Mouse (Mus musculus) stomach, postnatal 0 days (tissue): ENCODE measurements around the gene Tubb2a. TPM values are rescaled to one million over a fixed set of nuclear protein-coding genes. Genes with fewer than 3 reads are reported as not detected.

Experiments used
- ATAC-seq: fragments of 200-750 bp; cut with Nextera tagmentation; 2 replicates; pipeline ENCODE4 v1.8.0; 2017; ENCODE audit not compliant: low FRiP score, low TSS enrichment
- DNase-seq: peaks from one replicate; pipeline ENCODE4 v3.0.0-alpha.2; 2016; ENCODE audit warnings: low spot score
- H3K27ac ChIP-seq: fragments of 300-500 bp; sonication (generic); replicated peaks from 2 replicates; pipeline ENCODE4 v1.5.1; 2014; ENCODE audit warnings: mild to moderate bottlenecking, control low read depth
- H3K27me3 ChIP-seq: fragments of 300-500 bp; sonication (generic); 2 replicates; pipeline ENCODE4 v1.6.1; 2014; ENCODE audit warnings: low read length; ENCODE audit not compliant: control insufficient read depth, insufficient read depth
- H3K36me3 ChIP-seq: fragments of 300-500 bp; sonication (generic); 2 replicates; pipeline ENCODE4 v1.6.1; 2014; ENCODE audit warnings: low read length, mixed read lengths; ENCODE audit not compliant: control insufficient read depth, insufficient read depth
- H3K4me1 ChIP-seq: fragments of 300-500 bp; sonication (generic); replicated peaks from 2 replicates; pipeline ENCODE4 v1.6.1; 2014; ENCODE audit warnings: antibody characterized with exemption; ENCODE audit not compliant: control insufficient read depth, insufficient read depth
- H3K4me2 ChIP-seq: fragments of 300-500 bp; sonication (generic); replicated peaks from 2 replicates; pipeline ENCODE4 v1.6.1; 2014; ENCODE audit warnings: low read depth, mild to moderate bottlenecking, control low read depth, moderate library complexity
- H3K4me3 ChIP-seq: fragments of 300-500 bp; sonication (generic); 2 replicates; pipeline ENCODE4 v1.5.1; 2014; ENCODE audit warnings: low read depth, low read length, control low read depth
- H3K9ac ChIP-seq: fragments of 300-500 bp; sonication (generic); 2 replicates; pipeline ENCODE4 v1.6.1; 2014; ENCODE audit warnings: mild to moderate bottlenecking, low read length, control low read depth, mixed read lengths
- H3K9me3 ChIP-seq: fragments of 300-500 bp; sonication (generic); 2 replicates; pipeline ENCODE4 v1.6.1; 2016; ENCODE audit warnings: low read length; ENCODE audit not compliant: control insufficient read depth
- CTCF ChIP-seq: IDR thresholded peaks from 2 replicates; pipeline ENCODE4 v1.5.1; 2016; ENCODE audit warnings: antibody characterized with exemption, low read depth, mild to moderate bottlenecking, moderate library complexity
- EP300 ChIP-seq: optimal IDR thresholded peaks from 2 replicates; pipeline ENCODE3; 2016; ENCODE audit warnings: antibody characterized with exemption
- WGBS: fragments of 180-500 bp; shearing (Covaris S2); extraction: QIAGEN DNeasy Blood & Tissue Kit; methylation state at CpG from one replicate; pipeline ENCODE4 v1.1.7; 2014; 5-methylcytosine and 5-hydroxymethylcytosine counted together
- polyA plus RNA-seq: library from polyadenylated mRNA; unstranded; fragments of >200 nt; fragmentation: Nextera tagmentation; extraction: Ambion mirVana; gene quantifications from 2 replicates; pipeline ENCODE4 v1.2.1, GENCODE M21; 2015

Tubb2a gene
- polyA plus RNA-seq, 1 experiment from 2014 or later, result 196 TPM

DNA sequence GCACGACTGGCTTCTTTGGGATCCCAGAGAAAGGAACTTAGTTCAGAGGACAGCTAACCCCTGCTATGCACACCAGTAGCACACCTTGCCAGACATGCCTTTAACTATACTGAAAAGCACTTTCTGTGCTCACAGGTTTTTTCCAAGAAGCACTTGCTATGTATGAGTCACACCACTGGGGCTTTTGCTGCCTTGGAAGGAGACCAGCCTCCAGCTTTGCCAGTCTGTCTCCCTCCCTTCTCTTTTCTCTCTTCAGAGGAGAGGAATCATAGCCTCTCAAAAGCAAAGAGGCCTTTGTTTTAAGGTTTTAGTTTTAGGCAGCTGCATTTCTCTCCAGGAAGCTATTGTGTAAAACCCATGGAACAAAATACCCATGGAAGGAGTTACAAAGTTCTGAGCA lies 11.5 kb downstream of the Tubb2a start:
- H3K4me2 ChIP-seq, result no peak overlapping the region
- ATAC-seq, result no peak
- H3K4me1 ChIP-seq, result no peaks in the 10 kb centered on the region
- TF ChIP-seq CTCF, result 0 out of 2 replicates have a peak, but pooled peaks have one; percentile 13
- no peak for TF ChIP-seq EP300
- H3K36me3 ChIP-seq, result 0 out of 2 replicates have a peak, but pooled peaks cover 2% of the 10 kb centered on the region
- no peak overlapping the region for H3K4me3 ChIP-seq
- DNase-seq, result no peak
- 50% methylated on average over 1 of the region's 1 CpGs for WGBS
- no peaks in the 10 kb centered on the region for H3K27me3 ChIP-seq
- H3K9ac ChIP-seq, result no peak overlapping the region
- no peak overlapping the region for H3K27ac ChIP-seq
- no peaks in the 10 kb centered on the region for H3K9me3 ChIP-seq

DNA sequence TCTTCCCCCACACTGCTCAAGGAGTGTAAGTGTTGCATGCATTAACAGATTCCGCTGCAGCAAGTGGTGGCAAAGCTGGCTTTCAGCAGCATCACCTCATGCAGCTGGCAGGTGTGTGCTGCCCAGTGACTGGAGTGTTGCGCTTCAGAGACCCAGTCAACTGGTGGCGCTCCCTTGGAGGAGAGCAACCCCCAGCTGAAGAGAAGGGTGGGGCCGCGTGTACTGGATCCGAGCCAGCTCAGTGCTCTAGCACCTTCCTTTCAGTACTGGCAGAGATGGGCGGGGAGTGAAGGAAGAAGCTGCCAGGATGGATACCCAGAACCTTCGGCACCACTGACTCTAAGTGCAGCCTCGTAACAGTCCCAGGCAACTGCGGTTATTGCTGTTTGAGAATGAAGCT lies 15.3 kb downstream of the Tubb2a start:
- DNase-seq (peak; percentile 40), ATAC-seq (0 out of 2 replicates have a peak, but pooled peaks have one; percentile 38)
- Histone ChIP-seq H3K9me3 (no peaks in the 10 kb centered on the region), H3K27ac (no peak overlapping the region), H3K36me3 (0 out of 2 replicates have a peak, but pooled peaks cover 2% of the 10 kb centered on the region), H3K27me3 (no peaks in the 10 kb centered on the region), H3K4me3 (no peak overlapping the region), H3K4me2 (no peak overlapping the region), H3K9ac (no peak overlapping the region), H3K4me1 (no peaks in the 10 kb centered on the region)
- TF ChIP-seq CTCF, result no peak
- no peak for TF ChIP-seq EP300
- 72% methylated on average over 10 of the region's 10 CpGs for WGBS

DNA sequence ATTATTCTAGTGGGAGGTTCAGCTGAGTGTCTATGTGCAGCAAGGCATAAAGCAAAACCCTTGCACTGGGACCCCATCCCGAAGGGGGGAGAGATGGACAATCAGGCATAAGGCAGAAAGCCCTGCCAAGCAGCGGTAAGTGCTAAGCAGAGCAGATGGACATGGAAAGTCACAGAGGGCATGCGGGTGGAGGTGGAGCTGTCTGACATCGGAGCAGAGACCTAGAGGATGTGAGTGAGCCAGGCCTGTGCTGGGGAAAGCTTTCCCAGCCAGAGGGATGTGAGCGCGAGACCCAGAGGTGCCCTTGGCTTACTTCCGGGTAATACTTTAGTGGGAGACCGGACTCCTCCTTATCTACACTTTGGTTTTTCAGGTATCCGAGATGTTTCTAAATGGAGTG lies 17.7 kb downstream of the Tubb2a start:
- Histone ChIP-seq H3K27me3 (no peaks in the 10 kb centered on the region), H3K9me3 (no peaks in the 10 kb centered on the region), H3K4me1 (no peaks in the 10 kb centered on the region), H3K4me3 (no peak overlapping the region), H3K36me3 (peaks cover 2% of the 10 kb centered on the region; the same call in 1 of the 2 replicates), H3K4me2 (no peak overlapping the region), H3K9ac (no peak overlapping the region), H3K27ac (no peak overlapping the region)
- ATAC-seq (no peak), DNase-seq (no peak)
- TF ChIP-seq EP300 (no peak), CTCF (no peak)
- 85% methylated on average over 9 of the region's 9 CpGs for WGBS

DNA sequence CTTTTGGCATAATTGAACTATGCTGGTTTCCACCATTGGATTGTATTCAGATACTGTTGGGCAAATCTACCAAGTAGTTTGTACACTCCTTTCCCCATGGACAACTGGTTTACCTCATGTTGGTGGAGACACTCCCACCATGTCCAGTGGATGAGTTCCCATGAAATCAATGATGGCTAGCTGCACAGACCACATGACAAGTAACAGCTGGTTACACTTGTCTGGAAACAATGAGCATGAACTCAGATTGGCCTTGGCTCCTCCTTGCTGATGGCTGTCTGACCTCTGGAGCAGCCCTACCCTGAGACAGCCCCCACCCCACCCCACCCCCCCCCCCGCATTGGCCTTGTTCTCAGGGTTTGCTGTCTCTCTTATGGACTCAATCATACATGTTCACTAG lies 20.6 kb downstream of the Tubb2a start:
- Histone ChIP-seq H3K9ac (no peak overlapping the region), H3K4me1 (no peaks in the 10 kb centered on the region), H3K4me2 (no peak overlapping the region), H3K36me3 (no peaks in the 10 kb centered on the region; the same call in 1 of the 2 replicates), H3K27me3 (no peaks in the 10 kb centered on the region), H3K9me3 (no peaks in the 10 kb centered on the region), H3K27ac (no peak overlapping the region), H3K4me3 (no peak overlapping the region)
- no peak for DNase-seq
- WGBS, result 75% methylated on average over 1 of the region's 1 CpGs
- ATAC-seq, result no peak
- TF ChIP-seq CTCF (no peak), EP300 (no peak)

DNA sequence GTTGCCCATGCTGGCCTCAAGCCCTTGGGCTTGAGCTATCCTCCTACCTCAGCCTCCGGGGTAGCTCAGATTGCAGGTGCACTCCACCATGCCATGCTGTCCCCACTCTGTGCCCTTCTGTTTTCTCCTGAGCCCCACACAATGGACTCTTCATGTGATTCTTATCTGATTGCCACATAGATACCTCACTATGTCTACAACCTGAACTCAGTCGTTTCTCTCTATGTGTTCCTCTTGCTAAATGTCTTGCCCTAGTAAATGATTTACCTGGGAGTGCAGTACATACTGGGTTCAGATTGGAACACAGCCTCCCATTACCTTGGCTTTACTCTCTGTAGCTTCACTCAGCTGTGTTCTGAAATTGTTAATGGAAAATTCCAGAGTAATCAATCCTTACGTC lies 22.8 kb downstream of the Tubb2a start:
- no peak overlapping the region for H3K4me3 ChIP-seq
- H3K36me3 ChIP-seq, result peaks cover 3% of the 10 kb centered on the region; the same call in 1 of the 2 replicates
- 77% methylated on average over 3 of the region's 3 CpGs for WGBS
- H3K27ac ChIP-seq, result no peak overlapping the region
- no peaks in the 10 kb centered on the region for H3K27me3 ChIP-seq
- DNase-seq, result no peak
- no peaks in the 10 kb centered on the region for H3K4me1 ChIP-seq
- no peak for TF ChIP-seq EP300
- TF ChIP-seq CTCF, result no peak
- no peak overlapping the region for H3K9ac ChIP-seq
- H3K9me3 ChIP-seq, result no peaks in the 10 kb centered on the region
- no peak overlapping the region for H3K4me2 ChIP-seq
- ATAC-seq, result no peak

DNA sequence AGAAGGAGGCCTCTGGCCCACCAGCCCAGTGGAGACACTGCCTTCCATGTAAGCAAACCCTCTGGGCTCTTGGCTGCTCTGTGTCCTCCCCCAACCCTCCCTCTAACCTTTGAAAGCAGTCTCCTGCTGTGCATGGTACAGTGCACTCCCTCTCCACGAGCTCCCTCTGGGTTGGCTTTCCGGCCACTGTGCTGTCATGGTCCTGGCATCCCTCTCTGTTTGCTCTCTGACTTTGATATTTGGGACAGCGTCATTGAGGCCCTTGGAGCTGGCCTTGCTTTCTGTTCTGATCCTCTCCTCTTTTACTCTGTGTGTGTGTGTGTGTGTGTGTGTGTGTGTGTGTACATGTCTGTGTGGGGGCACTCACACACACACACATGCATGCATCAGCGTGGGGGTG lies 23.4 kb downstream of the Tubb2a start:
- Histone ChIP-seq H3K9ac (no peak overlapping the region), H3K4me2 (no peak overlapping the region), H3K27ac (no peak overlapping the region), H3K4me1 (no peaks in the 10 kb centered on the region), H3K4me3 (no peak overlapping the region), H3K36me3 (peaks cover 3% of the 10 kb centered on the region; the same call in 1 of the 2 replicates), H3K9me3 (no peaks in the 10 kb centered on the region), H3K27me3 (no peaks in the 10 kb centered on the region)
- DNase-seq (no peak), ATAC-seq (no peak)
- no peak for TF ChIP-seq EP300
- TF ChIP-seq CTCF, result no peak
- WGBS, result 59% methylated on average over 4 of the region's 4 CpGs
